Mouse (Mus musculus) heart, embryonic 16.5 days (tissue): ENCODE data around the gene Olfr1124. TPM values are rescaled to one million over a fixed set of nuclear protein-coding genes. Genes with fewer than 3 reads are reported as not detected.
"Not testable (repeated sequence)": the region's sequence is repeated elsewhere in the genome, so short reads cannot be mapped to it uniquely, and the experiment has no call there.

Source experiments
- ATAC-seq: fragments of 200-750 bp; cut with Nextera tagmentation; replicated peaks from 2 replicates; pipeline ENCODE4 v1.8.0; 2017; ENCODE audit warnings: moderate number of reproducible peaks; ENCODE audit not compliant: insufficient read depth, low FRiP score; ENCODE audit errors: extremely low read depth
- H3K27ac ChIP-seq: fragments of 300-500 bp; sonication (generic); 2 replicates; pipeline ENCODE4 v1.5.1; 2014; ENCODE audit warnings: mild to moderate bottlenecking, low read length, control low read depth, moderate library complexity
- H3K27me3 ChIP-seq: fragments of 300-500 bp; sonication (generic); 2 replicates; pipeline ENCODE4 v1.6.1; 2014; ENCODE audit warnings: low read length, mixed read lengths; ENCODE audit not compliant: control insufficient read depth, insufficient read depth
- H3K36me3 ChIP-seq: fragments of 300-500 bp; sonication (generic); 2 replicates; pipeline ENCODE4 v1.6.1; 2014; ENCODE audit not compliant: control insufficient read depth, insufficient read depth
- H3K4me1 ChIP-seq: fragments of 300-500 bp; sonication (generic); 2 replicates; pipeline ENCODE4 v1.6.1; 2014; ENCODE audit warnings: low read length, mixed read lengths; ENCODE audit not compliant: control insufficient read depth, insufficient read depth
- H3K4me2 ChIP-seq: fragments of 300-500 bp; sonication (generic); 2 replicates; pipeline ENCODE4 v1.6.1; 2014; ENCODE audit warnings: low read depth, mild to moderate bottlenecking, control low read depth, low read length
- H3K4me3 ChIP-seq: fragments of 300-500 bp; sonication (generic); 2 replicates; pipeline ENCODE4 v1.5.1; 2014; ENCODE audit warnings: mild to moderate bottlenecking, control low read depth, low read length
- H3K9ac ChIP-seq: fragments of 300-500 bp; sonication (generic); 2 replicates; pipeline ENCODE4 v1.6.1; 2014; ENCODE audit warnings: low read length, control low read depth
- H3K9me3 ChIP-seq: fragments of 300-500 bp; sonication (generic); replicated peaks from 2 replicates; pipeline ENCODE4 v1.6.1; 2016; ENCODE audit warnings: low read length; ENCODE audit not compliant: control insufficient read depth
- WGBS: fragments of 180-500 bp; shearing (Covaris S2); extraction: QIAGEN DNeasy Blood & Tissue Kit; methylation state at CpG from one replicate; pipeline ENCODE4 v1.1.7; 2014; 5-methylcytosine and 5-hydroxymethylcytosine counted together
- polyA plus RNA-seq: library from polyadenylated mRNA; unstranded; fragments of >200 nt; fragmentation: Nextera tagmentation; extraction: Ambion mirVana; gene quantifications from 2 replicates; pipeline ENCODE4 v1.2.1, GENCODE M21; 2015

The Olfr1124 gene
- not detected in 2 replicates for polyA plus RNA-seq

DNA sequence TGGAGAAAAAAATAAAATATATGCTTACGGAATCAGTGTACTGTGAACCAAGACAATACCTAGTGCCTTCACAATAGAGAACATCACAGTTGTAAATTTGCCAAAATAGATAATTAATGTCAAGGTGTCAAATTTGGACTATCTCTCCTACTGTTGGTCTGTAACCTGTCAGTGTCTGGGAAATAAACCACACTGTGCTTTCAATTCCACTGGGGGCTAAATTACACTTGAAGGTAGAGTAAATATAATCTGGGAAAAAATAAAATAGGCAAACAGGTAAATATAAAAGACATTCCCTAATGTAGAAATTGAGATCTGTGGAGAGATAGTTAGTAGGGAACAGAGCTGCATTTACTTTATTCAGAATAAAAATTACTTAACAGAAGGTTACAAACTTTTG, at the start of gene Olfr1124:
TSS of gene Olfr1124 (plus strand) at position 301 of the 400 bp plus-strand sequence.
- H3K36me3 ChIP-seq, result no peaks in the 10 kb centered on the region
- no peak within 1 kb of the TSS for H3K4me3 ChIP-seq
- H3K9me3 ChIP-seq, result no peaks in the 10 kb centered on the region
- no peak within 1 kb of the TSS for H3K9ac ChIP-seq
- ATAC-seq, result no peak
- no peaks in the 10 kb centered on the region for H3K4me1 ChIP-seq
- H3K27me3 ChIP-seq, result no peaks in the 10 kb centered on the region
- no peak within 1 kb of the TSS for H3K27ac ChIP-seq
- H3K4me2 ChIP-seq, result no peak within 1 kb of the TSS
- WGBS, result 91% methylated on average over 1 of the region's 1 CpGs

DNA sequence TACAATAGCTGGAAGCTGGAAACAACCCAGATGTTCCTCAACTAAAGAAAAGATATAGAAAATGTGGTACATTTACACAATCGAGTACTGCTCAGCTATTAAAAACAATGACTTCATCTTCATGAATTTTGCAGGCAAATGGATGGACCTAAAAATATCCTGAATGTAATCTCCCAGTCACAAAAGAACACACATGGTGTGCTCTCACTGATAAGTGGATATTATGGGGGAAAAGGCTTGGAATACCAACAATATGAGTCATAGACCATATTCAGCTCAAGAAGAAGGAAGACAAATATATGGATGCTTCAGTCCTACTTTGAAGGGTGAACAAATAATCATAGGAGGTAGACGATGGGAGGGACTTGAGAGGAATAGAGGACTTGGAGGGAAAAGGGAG, 46.1 kb upstream of the Olfr1124 start:
- ATAC-seq, result peak; percentile 55; the same call in 1 of the 2 replicates
- Histone ChIP-seq H3K4me1 (no peaks in the 10 kb centered on the region), H3K27me3 (no peaks in the 10 kb centered on the region), H3K36me3 (no peaks in the 10 kb centered on the region), H3K27ac (no peak overlapping the region), H3K9me3 (no peaks in the 10 kb centered on the region), H3K4me3 (no peak overlapping the region), H3K4me2 (no peak overlapping the region), H3K9ac (no peak overlapping the region)
- WGBS, result 31% methylated on average over 2 of the region's 2 CpGs

DNA sequence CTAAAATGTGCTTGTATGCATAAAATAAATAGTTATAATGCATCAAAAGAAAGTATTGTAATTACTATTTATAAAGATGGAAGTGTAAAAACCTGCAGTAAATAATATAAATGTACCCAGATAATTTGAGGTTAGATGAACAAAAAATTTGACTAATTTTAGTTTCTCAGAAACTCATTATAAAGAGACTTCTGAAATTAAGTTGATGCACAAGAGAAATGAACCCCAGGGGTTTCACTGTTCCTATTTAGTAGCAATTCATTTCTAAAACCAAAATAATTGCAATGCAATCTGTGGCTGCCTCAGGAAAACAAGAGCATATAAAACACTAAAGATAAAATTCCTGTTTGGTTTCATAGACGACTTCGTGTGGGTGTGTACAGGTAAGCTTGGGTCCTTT, 44.5 kb upstream of the Olfr1124 start, which contains the start of gene Olfr1122:
TSS of gene Olfr1122 (plus strand) at position 301 of the 400 bp plus-strand sequence.
- H3K9ac ChIP-seq, result no peak within 1 kb of the TSS
- no peaks in the 10 kb centered on the region for H3K9me3 ChIP-seq
- H3K27me3 ChIP-seq, result no peaks in the 10 kb centered on the region
- H3K27ac ChIP-seq, result no peak within 1 kb of the TSS
- no peaks in the 10 kb centered on the region for H3K36me3 ChIP-seq
- H3K4me1 ChIP-seq, result no peaks in the 10 kb centered on the region
- WGBS, result 75% methylated on average over 2 of the region's 2 CpGs
- H3K4me3 ChIP-seq, result no peak within 1 kb of the TSS
- no peak for ATAC-seq
- no peak within 1 kb of the TSS for H3K4me2 ChIP-seq

DNA sequence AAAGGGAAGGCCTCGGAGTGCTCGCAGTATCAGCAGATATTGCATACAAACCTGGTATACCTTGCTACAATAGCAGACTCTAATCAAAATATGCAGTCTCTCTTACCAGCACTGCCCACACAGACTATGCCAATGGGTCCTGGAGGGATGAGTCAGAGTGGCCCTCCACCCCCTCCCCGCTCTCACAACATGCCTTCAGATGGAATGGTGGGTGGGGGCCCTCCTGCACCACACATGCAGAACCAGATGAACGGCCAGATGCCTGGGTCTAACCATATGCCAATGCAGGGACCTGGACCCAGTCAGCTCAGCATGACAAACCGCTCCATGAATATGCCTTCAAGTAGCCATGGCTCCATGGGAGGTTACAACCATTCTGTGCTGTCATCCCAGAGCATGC, 36.5 kb upstream of the Olfr1124 start:
- 80% methylated on average over 5 of the region's 5 CpGs for WGBS
- H3K4me1 ChIP-seq, H3K36me3 ChIP-seq, H3K9ac ChIP-seq, H3K27ac ChIP-seq, H3K4me2 ChIP-seq, H3K27me3 ChIP-seq, H3K4me3 ChIP-seq, ATAC-seq, H3K9me3 ChIP-seq: not testable (repeated sequence)

DNA sequence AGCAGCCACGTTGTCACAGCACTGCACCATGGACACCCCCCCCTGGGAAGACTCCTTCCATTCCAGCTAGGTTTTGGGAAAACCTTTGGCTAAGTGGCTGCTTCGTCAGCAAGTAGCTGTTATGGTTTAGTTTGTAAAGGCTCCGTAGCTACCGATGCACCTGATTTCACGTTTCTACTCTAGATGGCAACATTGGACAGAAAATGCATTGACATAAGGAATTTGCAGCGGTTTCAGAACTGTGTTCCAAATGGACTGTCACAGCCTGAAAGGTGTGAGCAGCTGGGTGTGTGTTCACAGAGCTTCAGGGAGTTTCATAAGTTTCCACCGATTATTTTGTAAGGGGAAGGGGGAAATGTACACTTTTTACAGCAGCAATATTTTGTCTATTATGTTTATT, 35.4 kb upstream of the Olfr1124 start:
- not testable (repeated sequence) for H3K9me3 ChIP-seq, H3K27me3 ChIP-seq, H3K4me3 ChIP-seq, H3K36me3 ChIP-seq, ATAC-seq, H3K4me2 ChIP-seq, H3K4me1 ChIP-seq, H3K9ac ChIP-seq, H3K27ac ChIP-seq
- WGBS, result 68% methylated on average over 7 of the region's 7 CpGs

DNA sequence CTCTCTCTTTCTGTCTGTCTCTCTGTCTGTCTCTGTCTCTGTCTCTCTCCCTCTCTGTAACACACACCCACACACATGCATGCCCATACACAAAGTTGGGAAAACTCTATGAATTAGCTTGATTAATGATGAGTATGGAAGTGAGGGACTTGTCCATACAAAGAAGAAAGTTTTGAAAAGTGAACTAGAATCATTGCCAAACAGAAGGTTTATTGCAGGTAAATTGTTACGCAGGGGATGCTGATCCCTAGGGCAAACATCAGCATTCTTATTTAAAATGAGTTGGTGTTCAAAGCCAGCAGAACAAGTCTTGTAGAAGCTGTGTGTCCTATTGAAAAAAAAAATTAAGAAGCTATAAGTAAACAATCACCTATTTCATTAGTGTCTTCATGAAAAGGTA, 13.7 kb upstream of the Olfr1124 start, which contains the start of gene Olfr1123:
TSS of gene Olfr1123 (plus strand) at position 301 of the 400 bp plus-strand sequence.
- H3K27me3 ChIP-seq, result no peaks in the 10 kb centered on the region
- ATAC-seq, result no peak
- H3K9me3 ChIP-seq, result no peaks in the 10 kb centered on the region
- no peaks in the 10 kb centered on the region for H3K36me3 ChIP-seq
- no peak within 1 kb of the TSS for H3K27ac ChIP-seq
- no peak within 1 kb of the TSS for H3K4me2 ChIP-seq
- 85% methylated on average over 1 of the region's 1 CpGs for WGBS
- no peaks in the 10 kb centered on the region for H3K4me1 ChIP-seq
- H3K9ac ChIP-seq, result no peak within 1 kb of the TSS
- H3K4me3 ChIP-seq, result no peak within 1 kb of the TSS

DNA sequence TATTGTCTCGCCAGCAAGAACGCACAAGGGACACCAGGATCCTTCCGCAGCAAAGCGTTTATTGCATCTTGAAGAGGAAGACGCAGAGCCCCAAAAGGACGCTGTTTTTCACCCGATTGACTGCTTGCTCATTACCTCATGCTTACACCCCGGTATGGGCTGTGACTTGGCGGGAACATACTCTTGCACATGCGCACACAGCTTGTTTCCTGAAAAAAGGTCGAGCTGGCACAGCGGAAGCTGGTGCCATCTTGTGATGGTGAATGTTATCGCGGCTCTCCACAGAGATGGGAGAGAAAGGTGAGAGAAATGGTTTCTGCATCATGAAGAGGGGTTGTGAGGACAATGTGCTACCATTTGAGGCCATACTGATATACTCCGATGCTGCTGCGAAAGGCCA, 7.7 kb downstream of the Olfr1124 start:
- Histone ChIP-seq H3K4me3 (no peak overlapping the region), H3K27me3 (no peaks in the 10 kb centered on the region), H3K9me3 (no peaks in the 10 kb centered on the region), H3K4me2 (no peak overlapping the region), H3K4me1 (no peaks in the 10 kb centered on the region), H3K36me3 (no peaks in the 10 kb centered on the region), H3K27ac (no peak overlapping the region), H3K9ac (no peak overlapping the region)
- 83% methylated on average over 16 of the region's 16 CpGs for WGBS
- no peak for ATAC-seq

DNA sequence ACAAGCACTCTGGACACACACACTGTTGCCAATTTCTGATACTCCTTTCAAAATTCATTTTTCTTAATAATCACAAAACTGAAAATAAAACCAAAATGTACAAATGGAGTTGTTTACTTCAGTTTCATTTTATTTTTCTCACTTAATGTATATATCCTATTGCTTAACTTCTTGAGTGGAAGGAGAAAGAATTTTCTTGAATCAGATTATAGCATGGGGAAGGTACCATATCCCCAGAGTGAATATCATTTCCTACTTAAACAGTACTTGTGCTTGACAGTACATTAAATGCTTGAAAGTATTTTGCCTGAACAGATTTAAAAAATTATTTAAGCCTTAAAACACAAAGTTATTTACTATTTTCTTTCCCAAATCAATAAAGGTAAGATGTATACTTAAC, 23.6 kb downstream of the Olfr1124 start, which contains the start of gene Olfr1126:
TSS of gene Olfr1126 (plus strand) at position 301 of the 400 bp plus-strand sequence.
- H3K9ac ChIP-seq, result no peak within 1 kb of the TSS
- H3K27me3 ChIP-seq, result no peaks in the 10 kb centered on the region
- H3K9me3 ChIP-seq, result no peaks in the 10 kb centered on the region
- H3K27ac ChIP-seq, result no peak within 1 kb of the TSS
- H3K4me1 ChIP-seq, result no peaks in the 10 kb centered on the region
- H3K4me3 ChIP-seq, result no peak within 1 kb of the TSS
- H3K4me2 ChIP-seq, result no peak within 1 kb of the TSS
- ATAC-seq, result no peak
- H3K36me3 ChIP-seq, result no peaks in the 10 kb centered on the region

DNA sequence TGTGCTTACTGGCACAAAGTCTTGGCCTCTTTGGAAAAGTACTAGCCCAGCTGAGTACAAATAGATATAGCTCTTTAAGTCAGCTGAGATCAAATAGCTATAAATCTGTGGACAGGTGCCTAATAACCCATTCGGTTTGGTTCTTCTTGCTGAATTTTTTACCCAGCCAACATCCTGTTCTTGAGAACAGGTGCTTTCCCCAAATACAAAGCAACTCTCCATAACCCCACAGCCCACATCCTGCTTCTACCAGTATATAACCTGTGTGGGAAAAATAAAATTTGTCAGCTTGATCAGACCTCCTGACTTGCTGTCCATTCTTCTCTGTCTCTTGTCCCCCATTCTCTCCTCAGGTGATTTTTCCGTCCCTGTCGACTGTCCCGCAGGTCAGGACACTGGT, 31.7 kb downstream of the Olfr1124 start:
- no peaks in the 10 kb centered on the region for H3K9me3 ChIP-seq
- 87% methylated on average over 4 of the region's 4 CpGs for WGBS
- H3K4me3 ChIP-seq, result no peak overlapping the region
- no peak overlapping the region for H3K27ac ChIP-seq
- no peaks in the 10 kb centered on the region for H3K36me3 ChIP-seq
- no peak for ATAC-seq
- H3K9ac ChIP-seq, result no peak overlapping the region
- no peaks in the 10 kb centered on the region for H3K4me1 ChIP-seq
- H3K4me2 ChIP-seq, result no peak overlapping the region
- H3K27me3 ChIP-seq, result no peaks in the 10 kb centered on the region

DNA sequence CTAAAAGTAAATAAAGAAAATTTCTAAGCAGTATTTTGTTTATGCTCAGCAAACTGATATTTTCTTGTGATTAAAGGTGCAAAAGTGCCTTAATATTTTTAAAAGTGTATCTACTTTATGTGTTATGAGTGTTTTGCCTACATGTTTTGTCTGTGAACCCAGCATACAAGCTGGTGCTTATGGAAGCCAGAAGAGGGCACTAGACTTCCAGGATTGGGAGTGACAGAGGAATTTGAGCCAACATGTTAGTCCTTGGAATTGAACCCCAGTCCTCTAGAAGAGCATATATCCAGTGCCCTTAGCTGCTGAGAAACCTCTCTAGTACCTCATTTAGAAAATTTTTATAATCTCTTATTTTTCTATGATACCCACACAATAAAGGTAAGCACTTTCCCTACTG, 50.1 kb downstream of the Olfr1124 start:
- Histone ChIP-seq H3K4me2 (no peak overlapping the region), H3K9me3 (no peaks in the 10 kb centered on the region), H3K4me1 (no peaks in the 10 kb centered on the region), H3K27me3 (no peaks in the 10 kb centered on the region), H3K9ac (no peak overlapping the region), H3K36me3 (no peaks in the 10 kb centered on the region), H3K4me3 (no peak overlapping the region), H3K27ac (no peak overlapping the region)
- ATAC-seq, result no peak
